Mouse (Mus musculus): Measurements from ENCODE around the gene B4galnt2. TPM values are rescaled to one million over a fixed set of nuclear protein-coding genes. Genes with fewer than 3 reads are reported as not detected.
"Not testable (repeated sequence)": the region's sequence is repeated elsewhere in the genome, so short reads cannot be mapped to it uniquely, and the experiment has no call there.

Gene B4galnt2
- polyA plus RNA-seq, 1 experiment = 0.14 TPM

DNA sequence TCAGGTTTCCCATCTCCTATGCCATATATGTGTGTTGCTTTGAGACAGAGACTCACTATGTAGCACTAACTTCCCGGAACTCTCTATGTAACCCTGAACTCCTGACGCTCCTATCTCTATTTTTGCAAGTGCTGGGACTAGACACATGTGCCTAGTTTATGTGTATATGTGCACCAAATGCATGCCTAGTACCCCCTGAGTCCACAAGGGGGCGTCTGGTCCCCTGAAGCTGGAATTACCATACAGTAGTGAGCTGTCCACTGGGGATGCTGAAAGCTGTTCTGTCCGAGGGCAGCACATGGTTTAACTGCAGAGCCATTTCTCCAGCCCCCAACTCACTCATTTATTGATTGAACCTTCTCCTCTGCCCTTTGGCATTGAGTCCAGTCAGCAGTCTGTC lies 11.7 kb upstream of the B4galnt2 start:
- no peaks in the 10 kb centered on the region for H3K27me3 ChIP-seq (ENCODE audit: control insufficient read depth, insufficient read depth, insufficient read length)
- no peaks in the 10 kb centered on the region for H3K36me3 ChIP-seq (ENCODE audit: control insufficient read depth, insufficient read depth)
- H3K4me3 ChIP-seq = no peak overlapping the region
- no peak overlapping the region for H3ac ChIP-seq (ENCODE audit: control insufficient read depth, insufficient read length)
- no peaks in the 10 kb centered on the region for H3K79me2 ChIP-seq (ENCODE audit: control insufficient read depth, insufficient read depth)
- H3K4me2 ChIP-seq (ENCODE audit: low read depth) = no peak overlapping the region
- no peak for TF ChIP-seq SRF (IDR thresholded peaks at IDR 0.05; ENCODE audit: control insufficient read depth, insufficient read length, low read depth)
- no peak for TF ChIP-seq MAX (IDR thresholded peaks at IDR 0.05; ENCODE audit: low read depth)
- TF ChIP-seq POLR2A (IDR thresholded peaks at IDR 0.05; ENCODE audit: insufficient read length, low read depth) = no peak
- no peak for TF ChIP-seq MYOG (IDR thresholded peaks at IDR 0.05; ENCODE audit: control insufficient read depth in 1 of 3, insufficient read depth in 1 of 3, insufficient read length in 2 of 3, low read depth in 2 of 3)

GRCm38 (mm10) chr11:95925976-95926375 lies 11.3 kb upstream of the B4galnt2 start:
- H3K4me3 ChIP-seq = no peak overlapping the region
- H3ac ChIP-seq (ENCODE audit: control insufficient read depth, insufficient read length) = no peak overlapping the region
- H3K4me2 ChIP-seq (ENCODE audit: low read depth) = no peak overlapping the region
- TF ChIP-seq SRF (IDR thresholded peaks at IDR 0.05; ENCODE audit: control insufficient read depth, insufficient read length, low read depth) = no peak
- no peak for TF ChIP-seq TCF3 (IDR thresholded peaks at IDR 0.05; ENCODE audit: insufficient read length, low read depth)
- no peaks in the 10 kb centered on the region for H3K36me3 ChIP-seq (ENCODE audit: control insufficient read depth, insufficient read depth)
- no peaks in the 10 kb centered on the region for H3K79me2 ChIP-seq (ENCODE audit: control insufficient read depth, insufficient read depth)
- H3K27me3 ChIP-seq (ENCODE audit: control insufficient read depth, insufficient read depth, insufficient read length) = no peaks in the 10 kb centered on the region

DNA sequence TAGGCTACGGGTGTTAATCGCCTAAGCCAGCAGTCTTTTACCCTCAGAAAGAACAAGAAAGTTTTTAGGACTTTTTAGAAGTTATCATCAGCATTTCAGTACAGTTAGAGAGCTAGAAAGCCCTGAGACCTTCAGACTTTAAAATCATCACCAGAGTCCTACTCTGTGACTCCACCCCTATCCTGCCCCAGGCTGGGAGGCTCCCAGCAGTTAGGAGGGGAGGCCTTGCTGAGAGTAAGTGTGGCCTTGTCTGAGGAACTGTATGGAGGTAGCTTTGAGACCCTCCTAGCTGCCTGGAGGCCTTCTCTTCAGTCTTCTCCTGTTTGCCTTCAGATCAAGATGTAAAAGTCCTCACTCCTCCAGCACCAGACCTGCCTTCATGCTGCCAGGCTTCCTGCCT lies 9.5 kb upstream of the B4galnt2 start:
- TF ChIP-seq MYOD1 (IDR thresholded peaks at IDR 0.05; ENCODE audit: control insufficient read depth in 1 of 3, insufficient read length in 2 of 3, low read depth in 2 of 3) = no peak
- no peak for TF ChIP-seq USF1 (IDR thresholded peaks at IDR 0.05; ENCODE audit: low read depth)
- TF ChIP-seq MYOG (IDR thresholded peaks at IDR 0.05; ENCODE audit: control insufficient read depth in 1 of 3, insufficient read depth in 1 of 3, insufficient read length in 2 of 3, low read depth in 2 of 3) = no peak
- TF ChIP-seq REST (IDR thresholded peaks at IDR 0.05; ENCODE audit: insufficient read depth, insufficient read length) = no peak
- TF ChIP-seq TCF3 (IDR thresholded peaks at IDR 0.05; ENCODE audit: insufficient read length, low read depth) = no peak
- TF ChIP-seq SRF (IDR thresholded peaks at IDR 0.05; ENCODE audit: control insufficient read depth, insufficient read length, low read depth) = no peak
- TF ChIP-seq CEBPB (IDR thresholded peaks at IDR 0.05; ENCODE audit: insufficient read depth, poor library complexity, severe bottlenecking) = no peak
- no peak for TF ChIP-seq E2F4 (IDR thresholded peaks at IDR 0.05; ENCODE audit: insufficient read depth)
- no peak for TF ChIP-seq POLR2AphosphoS2 (IDR thresholded peaks at IDR 0.05; ENCODE audit: insufficient read length, low read depth)
- TF ChIP-seq TCF12 (IDR thresholded peaks at IDR 0.05; ENCODE audit: insufficient read depth, poor library complexity, severe bottlenecking) = no peak
- no peak for TF ChIP-seq MAX (IDR thresholded peaks at IDR 0.05; ENCODE audit: low read depth)
- TF ChIP-seq POLR2A (IDR thresholded peaks at IDR 0.05; ENCODE audit: insufficient read length, low read depth) = no peak
- Histone ChIP-seq H3K4me3 (no peak overlapping the region), H3K79me2 (ENCODE audit: control insufficient read depth, insufficient read depth) (no peaks in the 10 kb centered on the region), H3ac (ENCODE audit: control insufficient read depth, insufficient read length) (no peak overlapping the region), H3K36me3 (ENCODE audit: control insufficient read depth, insufficient read depth) (no peaks in the 10 kb centered on the region), H3K27me3 (ENCODE audit: control insufficient read depth, insufficient read depth, insufficient read length) (peaks cover 6% of the 10 kb centered on the region), H3K4me2 (ENCODE audit: low read depth) (no peak overlapping the region)

DNA sequence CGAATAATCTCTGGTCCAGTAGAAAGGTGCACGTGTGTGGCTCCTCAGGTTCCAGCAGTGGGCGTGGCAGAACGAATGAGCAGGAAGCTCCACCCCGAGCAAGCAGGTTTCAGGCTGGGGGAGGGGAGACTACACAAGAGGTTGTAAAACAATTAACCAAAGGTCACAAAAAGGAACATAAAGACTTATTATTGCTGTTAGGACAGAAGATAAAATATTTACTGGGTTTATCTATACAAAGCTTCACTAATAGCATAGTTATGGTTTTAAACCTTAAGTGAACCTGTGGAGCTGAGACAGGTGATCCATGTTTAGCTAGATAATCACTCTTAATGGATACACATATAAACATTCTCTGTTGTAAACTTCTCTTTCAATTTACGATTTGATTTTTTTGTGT lies 8.8 kb upstream of the B4galnt2 start:
- not testable (repeated sequence) for H3K4me3 ChIP-seq; H3K27me3 ChIP-seq (ENCODE audit: control insufficient read depth, insufficient read depth, insufficient read length); H3K79me2 ChIP-seq (ENCODE audit: control insufficient read depth, insufficient read depth); H3ac ChIP-seq (ENCODE audit: control insufficient read depth, insufficient read length); H3K36me3 ChIP-seq (ENCODE audit: control insufficient read depth, insufficient read depth); H3K4me2 ChIP-seq (ENCODE audit: low read depth)

GRCm38 (mm10) chr11:95921991-95922621 lies 7.4 kb upstream of the B4galnt2 start:
- no peaks in the 10 kb centered on the region for H3K36me3 ChIP-seq (ENCODE audit: control insufficient read depth, insufficient read depth)
- H3K27me3 ChIP-seq (ENCODE audit: control insufficient read depth, insufficient read depth, insufficient read length) = peaks cover 9% of the 10 kb centered on the region
- H3K79me2 ChIP-seq (ENCODE audit: control insufficient read depth, insufficient read depth) = no peaks in the 10 kb centered on the region
- H3ac ChIP-seq (ENCODE audit: control insufficient read depth, insufficient read length) = no peak overlapping the region
- TF ChIP-seq E2F4 (IDR thresholded peaks at IDR 0.05; ENCODE audit: insufficient read depth) (no peak), SRF (IDR thresholded peaks at IDR 0.05; ENCODE audit: control insufficient read depth, insufficient read length, low read depth) (no peak), USF1 (IDR thresholded peaks at IDR 0.05; ENCODE audit: low read depth) (no peak), MYOD1 (IDR thresholded peaks at IDR 0.05; ENCODE audit: control insufficient read depth in 1 of 3, insufficient read length in 2 of 3, low read depth in 2 of 3) (no peak), CEBPB (IDR thresholded peaks at IDR 0.05; ENCODE audit: insufficient read depth, poor library complexity, severe bottlenecking) (no peak), TCF12 (IDR thresholded peaks at IDR 0.05; ENCODE audit: insufficient read depth, poor library complexity, severe bottlenecking) (no peak), POLR2A (IDR thresholded peaks at IDR 0.05; ENCODE audit: insufficient read length, low read depth) (no peak), MYOG (IDR thresholded peaks at IDR 0.05; ENCODE audit: control insufficient read depth in 1 of 3, insufficient read depth in 1 of 3, insufficient read length in 2 of 3, low read depth in 2 of 3) (no peak), TCF3 (IDR thresholded peaks at IDR 0.05; ENCODE audit: insufficient read length, low read depth) (no peak), POLR2AphosphoS2 (IDR thresholded peaks at IDR 0.05; ENCODE audit: insufficient read length, low read depth) (no peak), MAX (IDR thresholded peaks at IDR 0.05; ENCODE audit: low read depth) (no peak), REST (IDR thresholded peaks at IDR 0.05; ENCODE audit: insufficient read depth, insufficient read length) (no peak)
- H3K4me3 ChIP-seq = no peak overlapping the region
- no peak overlapping the region for H3K4me2 ChIP-seq (ENCODE audit: low read depth)

Measured in myocyte (in vitro differentiated cells).